Mouse (Mus musculus): ENCODE measurements at regions not wholly inside any gene's neighbourhood (a gene's known extent, or its start where the extent isn't known, plus 50 kb on each side); places are given as distances from the start of the nearest gene placed in this dataset.

DNA sequence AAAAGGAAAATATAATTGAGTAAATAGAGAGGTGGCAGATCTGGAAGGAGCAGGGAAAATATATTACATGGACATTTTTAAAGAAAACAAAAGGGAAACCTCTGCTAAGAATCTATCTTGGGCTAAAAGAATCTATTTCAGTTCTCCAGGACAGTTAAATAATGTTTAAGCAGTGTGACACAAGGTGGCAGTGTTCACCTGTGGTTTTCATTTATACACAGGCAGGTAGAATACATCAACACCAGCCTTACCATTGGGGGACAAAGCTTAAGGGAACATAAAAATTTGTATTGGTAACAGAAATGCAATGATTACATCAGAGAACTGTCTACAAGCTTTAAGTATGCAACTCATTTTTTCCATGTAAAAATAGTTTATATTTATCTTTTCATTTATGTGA lies 78.2 kb upstream of the Cldn34d start:
- DNase-seq (ENCODE audit: low spot score) = peak; percentile 1

All from left cerebral cortex, adult 11 months (tissue).